Mouse (Mus musculus): ENCODE measurements around the gene Cfap221. TPM values are rescaled to one million over a fixed set of nuclear protein-coding genes. Genes with fewer than 3 reads are reported as not detected.

Cfap221 gene
- polyA plus RNA-seq, 1 experiment from 2014 or later: 0.40 TPM

GRCm38 (mm10) chr1:119891865-119892264 is 105.2 kb downstream of the Cfap221 start:
- no peaks in the 10 kb centered on the region for H3K36me3 ChIP-seq
- H3K4me3 ChIP-seq: no peak overlapping the region
- no peaks in the 10 kb centered on the region for H3K27me3 ChIP-seq
- 0 out of 2 replicates have a peak, but pooled peaks cover 8% of the 10 kb centered on the region for H3K4me1 ChIP-seq (replicated peaks)
- no peak overlapping the region for H3K9ac ChIP-seq
- no peaks in the 10 kb centered on the region for H3K9me3 ChIP-seq
- H3K4me2 ChIP-seq: no peak overlapping the region
- H3K27ac ChIP-seq (replicated peaks): no peak overlapping the region
- 0 out of 2 replicates have a peak, but pooled peaks have one; percentile 31 for ATAC-seq (ENCODE audit: low FRiP score, low read depth)
- 62% methylated on average over 4 of the region's 4 CpGs for WGBS

DNA sequence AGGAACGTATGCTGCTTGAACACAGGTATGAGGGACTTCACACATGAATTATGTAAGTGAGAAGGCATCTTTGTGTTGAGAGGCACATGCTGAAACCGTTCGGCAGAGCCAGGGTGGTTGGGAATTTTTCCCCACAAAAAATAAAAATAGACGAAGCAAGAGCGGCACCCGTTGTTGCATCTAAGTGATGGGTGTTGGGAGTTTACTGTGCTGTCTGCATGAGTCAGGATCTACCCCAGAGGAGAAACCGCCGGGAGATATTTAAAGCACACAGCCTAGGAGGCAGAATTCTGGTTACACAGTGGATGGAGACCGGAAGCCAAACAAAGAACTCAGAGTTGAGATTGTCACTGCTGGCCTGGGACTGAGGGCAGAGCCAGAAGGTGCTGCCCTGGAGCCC is 105.9 kb downstream of the Cfap221 start:
- no peak overlapping the region for H3K9ac ChIP-seq
- WGBS: 89% methylated on average over 9 of the region's 9 CpGs
- H3K36me3 ChIP-seq: no peaks in the 10 kb centered on the region
- ATAC-seq (ENCODE audit: low FRiP score, low read depth): no peak
- H3K9me3 ChIP-seq: no peaks in the 10 kb centered on the region
- H3K27ac ChIP-seq (replicated peaks): no peak overlapping the region
- no peak overlapping the region for H3K4me2 ChIP-seq
- H3K27me3 ChIP-seq: no peaks in the 10 kb centered on the region
- 0 out of 2 replicates have a peak, but pooled peaks cover 8% of the 10 kb centered on the region for H3K4me1 ChIP-seq (replicated peaks)
- no peak overlapping the region for H3K4me3 ChIP-seq

- Histone ChIP-seq H3K27ac (replicated peaks) (no peak overlapping the region), H3K9me3 (no peaks in the 10 kb centered on the region), H3K4me2 (no peak overlapping the region), H3K4me3 (no peak overlapping the region), H3K27me3 (no peaks in the 10 kb centered on the region), H3K4me1 (replicated peaks) (no peaks in the 10 kb centered on the region), H3K36me3 (no peaks in the 10 kb centered on the region), H3K9ac (no peak overlapping the region)
- WGBS: 81% methylated on average over 16 of the region's 16 CpGs
- ATAC-seq (ENCODE audit: low FRiP score, low read depth): no peak
Observed at GRCm38 (mm10) chr1:119889347-119889746, 107.7 kb downstream of the Cfap221 start.

DNA sequence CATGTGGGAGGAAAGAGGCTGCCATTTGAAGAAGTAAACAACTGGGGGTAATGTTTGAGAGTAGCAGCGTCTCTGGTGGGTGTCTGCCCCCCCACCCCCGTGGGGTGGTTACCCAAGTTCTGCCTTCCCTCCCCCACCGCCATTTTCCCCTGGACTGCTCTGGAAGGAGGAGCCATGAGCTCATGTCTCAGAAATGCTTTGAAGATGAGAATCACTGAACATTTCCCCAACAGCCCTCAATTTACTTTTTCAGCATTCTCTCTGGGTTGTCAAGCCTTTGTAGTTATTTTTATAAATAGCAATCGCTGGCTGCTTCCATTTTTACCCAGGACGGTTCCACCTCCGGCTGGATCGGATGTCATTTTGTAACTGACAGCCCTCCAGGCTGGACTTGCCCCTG is 110.7 kb downstream of the Cfap221 start:
- Histone ChIP-seq H3K36me3 (no peaks in the 10 kb centered on the region), H3K4me2 (no peak overlapping the region), H3K4me3 (no peak overlapping the region), H3K4me1 (replicated peaks) (no peaks in the 10 kb centered on the region), H3K27ac (replicated peaks) (no peak overlapping the region), H3K9ac (no peak overlapping the region), H3K9me3 (no peaks in the 10 kb centered on the region), H3K27me3 (no peaks in the 10 kb centered on the region)
- WGBS: 66% methylated on average over 7 of the region's 7 CpGs
- ATAC-seq (ENCODE audit: low FRiP score, low read depth): no peak

GRCm38 (mm10) chr1:119884272-119884671 is 112.8 kb downstream of the Cfap221 start:
- Histone ChIP-seq H3K9me3 (no peaks in the 10 kb centered on the region), H3K36me3 (no peaks in the 10 kb centered on the region), H3K4me3 (no peak overlapping the region), H3K4me2 (no peak overlapping the region), H3K27me3 (no peaks in the 10 kb centered on the region), H3K4me1 (replicated peaks) (no peaks in the 10 kb centered on the region), H3K27ac (replicated peaks) (no peak overlapping the region), H3K9ac (no peak overlapping the region)
- 76% methylated on average over 3 of the region's 3 CpGs for WGBS
- no peak for ATAC-seq (ENCODE audit: low FRiP score, low read depth)

GRCm38 (mm10) chr1:119878909-119879308 is 118.1 kb downstream of the Cfap221 start:
- Histone ChIP-seq H3K9me3 (no peaks in the 10 kb centered on the region), H3K9ac (no peak overlapping the region), H3K4me1 (replicated peaks) (no peaks in the 10 kb centered on the region), H3K27me3 (no peaks in the 10 kb centered on the region), H3K27ac (replicated peaks) (peak overlapping the region; percentile 66), H3K36me3 (no peaks in the 10 kb centered on the region), H3K4me3 (no peak overlapping the region), H3K4me2 (no peak overlapping the region)
- ATAC-seq (ENCODE audit: low FRiP score, low read depth): peak; percentile 80
- WGBS: 55% methylated on average over 7 of the region's 7 CpGs

- Histone ChIP-seq H3K4me1 (replicated peaks) (no peaks in the 10 kb centered on the region), H3K9me3 (no peaks in the 10 kb centered on the region), H3K36me3 (no peaks in the 10 kb centered on the region), H3K27me3 (no peaks in the 10 kb centered on the region), H3K4me3 (no peak overlapping the region), H3K9ac (no peak overlapping the region), H3K4me2 (no peak overlapping the region), H3K27ac (replicated peaks) (no peak overlapping the region)
- 91% methylated on average over 4 of the region's 4 CpGs for WGBS
- no peak for ATAC-seq (ENCODE audit: low FRiP score, low read depth)
Observed at GRCm38 (mm10) chr1:119877469-119877868, 119.6 kb downstream of the Cfap221 start.

Other genes starting within 250 kb of the Cfap221 start
- 10.0 and 10.9 TPM in 2 replicates for gene Ptpn4, start 159.6 kb downstream of the Cfap221 start, polyA plus RNA-seq (2015; fragmentation: Nextera tagmentation; extraction: Ambion mirVana)
- gene Tmem177, start 84.0 kb downstream of the Cfap221 start, polyA plus RNA-seq (2015; fragmentation: Nextera tagmentation; extraction: Ambion mirVana): 7.6 and 8.5 TPM in 2 replicates
- 0.41 and 0.82 TPM in 2 replicates for gene Sctr, start 9.7 kb upstream of the Cfap221 start, polyA plus RNA-seq (2015; fragmentation: Nextera tagmentation; extraction: Ambion mirVana)
- gene Tmem37, start 76.8 kb upstream of the Cfap221 start, polyA plus RNA-seq (2015; fragmentation: Nextera tagmentation; extraction: Ambion mirVana): 7.6 and 9.8 TPM in 2 replicates
- gene Dbi, start 123.8 kb upstream of the Cfap221 start, polyA plus RNA-seq (2015; fragmentation: Nextera tagmentation; extraction: Ambion mirVana): 1,624 and 1,630 TPM in 2 replicates
- gene 3110009E18Rik, start 124.0 kb upstream of the Cfap221 start, polyA plus RNA-seq (2015; fragmentation: Nextera tagmentation; extraction: Ambion mirVana): 13.5 and 15.3 TPM in 2 replicates

Data from hindbrain, embryonic 15.5 days (tissue).